Mouse (Mus musculus): Measurements from ENCODE around the gene Runx3. TPM values are rescaled to one million over a fixed set of nuclear protein-coding genes. Genes with fewer than 3 reads are reported as not detected.

Runx3 gene
- 0.27 and 1.4 TPM in 2 replicates for polyA plus RNA-seq (2012; rRNA removed; ENCODE audit: low replicate concordance)

GRCm38 (mm10) chr4:135120342-135121100, at the start of gene Runx3:
Gene Runx3 (plus strand): TSS chr4:135120652.

Other genes with a start within 250 kb of the Runx3 start
- gene Tmem50a, start 205.6 kb upstream of the Runx3 start, polyA plus RNA-seq (2012; rRNA removed; ENCODE audit: low replicate concordance): 157 and 161 TPM in 2 replicates
- gene Rsrp1, start 197.1 kb upstream of the Runx3 start, polyA plus RNA-seq (2012; rRNA removed; ENCODE audit: low replicate concordance): 326 and 559 TPM in 2 replicates
- 26.2 and 27.7 TPM in 2 replicates for gene Syf2, start 189.8 kb upstream of the Runx3 start, polyA plus RNA-seq (2012; rRNA removed; ENCODE audit: low replicate concordance)
- gene Clic4, start 152.2 kb downstream of the Runx3 start, polyA plus RNA-seq (2012; rRNA removed; ENCODE audit: low replicate concordance): 128 and 149 TPM in 2 replicates
- gene Srrm1, start 232.7 kb downstream of the Runx3 start, polyA plus RNA-seq (2012; rRNA removed; ENCODE audit: low replicate concordance): 25.2 and 39.3 TPM in 2 replicates